Mouse (Mus musculus): ENCODE measurements at regions not wholly inside any gene's neighbourhood (a gene's known extent, or its start where the extent isn't known, plus 50 kb on each side); places are given as distances from the start of the nearest gene placed in this dataset.

- H3K4me3 ChIP-seq: no peak overlapping the region
- no peak for DNase-seq
- TF ChIP-seq POLR2A (IDR thresholded peaks at IDR 0.05; ENCODE audit: insufficient read depth, low read depth, low read length) (no peak), CTCF (IDR thresholded peaks at IDR 0.05) (no peak), EP300 (IDR thresholded peaks at IDR 0.05; ENCODE audit: insufficient read depth, low read depth, low read length) (no peak)
- no peaks in the 10 kb centered on the region for H3K4me1 ChIP-seq (ENCODE audit: control insufficient read depth, insufficient read depth, low read length)
- no peak overlapping the region for H3K27ac ChIP-seq
- no peaks in the 10 kb centered on the region for H3K79me2 ChIP-seq (replicated peaks; ENCODE audit: control insufficient read depth, insufficient read depth, low read length)
- H3K9ac ChIP-seq (ENCODE audit: low read depth, low read length): no peak overlapping the region
- H3K36me3 ChIP-seq (ENCODE audit: control insufficient read depth, insufficient read depth, low read length): no peaks in the 10 kb centered on the region
- intact Hi-C loops (cut with DNase I): no loop called here
- H3K27me3 ChIP-seq (ENCODE audit: control insufficient read depth, insufficient read depth, low read length): no peaks in the 10 kb centered on the region
- 76% methylated on average over 6 of the region's 6 CpGs for WGBS
These were observed 198.2 kb upstream of the Chl1 start for GRCm38 (mm10) chr6:103312149-103312548.

- Histone ChIP-seq H3K4me1 (ENCODE audit: control insufficient read depth, insufficient read depth, low read length) (no peaks in the 10 kb centered on the region), H3K27ac (no peak overlapping the region), H3K4me3 (no peak overlapping the region), H3K36me3 (ENCODE audit: control insufficient read depth, insufficient read depth, low read length) (no peaks in the 10 kb centered on the region), H3K27me3 (ENCODE audit: control insufficient read depth, insufficient read depth, low read length) (no peaks in the 10 kb centered on the region), H3K79me2 (replicated peaks; ENCODE audit: control insufficient read depth, insufficient read depth, low read length) (no peaks in the 10 kb centered on the region), H3K9ac (ENCODE audit: low read depth, low read length) (no peak overlapping the region)
- 84% methylated on average over 5 of the region's 5 CpGs for WGBS
- intact Hi-C loops (cut with DNase I): no loop called here
- TF ChIP-seq EP300 (IDR thresholded peaks at IDR 0.05; ENCODE audit: insufficient read depth, low read depth, low read length) (no peak), POLR2A (IDR thresholded peaks at IDR 0.05; ENCODE audit: insufficient read depth, low read depth, low read length) (no peak), CTCF (IDR thresholded peaks at IDR 0.05) (no peak)
- DNase-seq: no peak
These were observed 197.5 kb upstream of the Chl1 start for GRCm38 (mm10) chr6:103312935-103313334.

DNA sequence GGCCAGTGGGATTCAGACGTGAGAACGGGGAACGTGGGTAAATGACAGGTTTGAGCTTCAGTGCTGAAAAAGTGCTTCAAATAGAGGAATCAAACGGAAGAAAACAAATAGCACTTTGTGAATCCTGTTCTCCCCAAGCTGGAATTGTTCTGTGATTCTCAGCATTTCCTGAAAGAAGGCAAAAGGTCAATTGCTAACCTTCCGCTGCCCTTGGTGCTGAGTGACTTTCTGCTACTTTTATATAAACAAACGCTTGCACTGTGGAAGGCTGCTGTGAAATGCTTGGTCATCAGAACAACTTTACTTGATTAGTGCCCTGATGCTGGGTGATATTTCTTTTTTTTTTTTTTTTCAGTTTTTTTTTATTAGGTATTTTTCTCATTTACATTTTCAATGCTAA, 192.3 kb upstream of the Chl1 start:
- Histone ChIP-seq H3K79me2 (replicated peaks; ENCODE audit: control insufficient read depth, insufficient read depth, low read length) (no peaks in the 10 kb centered on the region), H3K4me1 (ENCODE audit: control insufficient read depth, insufficient read depth, low read length) (no peaks in the 10 kb centered on the region), H3K9ac (ENCODE audit: low read depth, low read length) (no peak overlapping the region), H3K36me3 (ENCODE audit: control insufficient read depth, insufficient read depth, low read length) (no peaks in the 10 kb centered on the region), H3K27ac (no peak overlapping the region), H3K4me3 (no peak overlapping the region), H3K27me3 (ENCODE audit: control insufficient read depth, insufficient read depth, low read length) (no peaks in the 10 kb centered on the region)
- DNase-seq: no peak
- no peak for TF ChIP-seq EP300 (IDR thresholded peaks at IDR 0.05; ENCODE audit: insufficient read depth, low read depth, low read length)
- no peak for TF ChIP-seq CTCF (IDR thresholded peaks at IDR 0.05)
- TF ChIP-seq POLR2A (IDR thresholded peaks at IDR 0.05; ENCODE audit: insufficient read depth, low read depth, low read length): no peak
- WGBS: 24% methylated on average over 6 of the region's 6 CpGs
- intact Hi-C loops (cut with DNase I): no loop called here

- H3K9ac ChIP-seq (ENCODE audit: low read depth, low read length): no peak overlapping the region
- WGBS: 61% methylated on average over 3 of the region's 3 CpGs
- no peak for DNase-seq
- H3K27ac ChIP-seq: no peak overlapping the region
- H3K4me1 ChIP-seq (ENCODE audit: control insufficient read depth, insufficient read depth, low read length): no peaks in the 10 kb centered on the region
- TF ChIP-seq EP300 (IDR thresholded peaks at IDR 0.05; ENCODE audit: insufficient read depth, low read depth, low read length) (no peak), CTCF (IDR thresholded peaks at IDR 0.05) (no peak), POLR2A (IDR thresholded peaks at IDR 0.05; ENCODE audit: insufficient read depth, low read depth, low read length) (no peak)
- H3K4me3 ChIP-seq: no peak overlapping the region
- H3K36me3 ChIP-seq (ENCODE audit: control insufficient read depth, insufficient read depth, low read length): no peaks in the 10 kb centered on the region
- H3K27me3 ChIP-seq (ENCODE audit: control insufficient read depth, insufficient read depth, low read length): no peaks in the 10 kb centered on the region
- H3K79me2 ChIP-seq (replicated peaks; ENCODE audit: control insufficient read depth, insufficient read depth, low read length): no peaks in the 10 kb centered on the region
- intact Hi-C loops (cut with DNase I): no loop called here
These were observed 191.6 kb upstream of the Chl1 start for GRCm38 (mm10) chr6:103318677-103319359.

DNA sequence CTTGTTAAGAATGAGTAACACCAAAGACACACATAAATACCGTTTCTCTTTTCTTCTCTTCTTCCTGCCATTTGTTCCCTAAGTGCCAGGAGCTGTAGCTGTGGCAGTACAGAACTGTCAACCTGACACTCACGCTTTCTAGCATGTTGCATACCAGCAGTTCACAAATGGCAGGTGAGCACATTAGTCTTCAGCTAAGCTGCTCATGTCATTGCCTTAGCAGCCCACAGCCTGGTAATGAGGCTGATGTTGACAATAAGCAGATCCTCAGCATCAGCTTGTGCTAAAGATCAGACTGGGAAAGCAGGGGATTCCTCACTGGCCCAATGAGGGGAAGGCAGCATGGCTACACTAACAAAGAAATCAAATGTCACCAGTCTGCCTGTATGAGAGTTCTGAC, 190.4 kb upstream of the Chl1 start:
- intact Hi-C loops (cut with DNase I): no loop called here
- no peak for TF ChIP-seq EP300 (IDR thresholded peaks at IDR 0.05; ENCODE audit: insufficient read depth, low read depth, low read length)
- Histone ChIP-seq H3K4me1 (ENCODE audit: control insufficient read depth, insufficient read depth, low read length) (no peaks in the 10 kb centered on the region), H3K4me3 (no peak overlapping the region), H3K36me3 (ENCODE audit: control insufficient read depth, insufficient read depth, low read length) (no peaks in the 10 kb centered on the region), H3K9ac (ENCODE audit: low read depth, low read length) (no peak overlapping the region), H3K27me3 (ENCODE audit: control insufficient read depth, insufficient read depth, low read length) (no peaks in the 10 kb centered on the region), H3K27ac (no peak overlapping the region), H3K79me2 (replicated peaks; ENCODE audit: control insufficient read depth, insufficient read depth, low read length) (no peaks in the 10 kb centered on the region)
- WGBS: 55% methylated on average over 2 of the region's 2 CpGs
- DNase-seq: no peak

DNA sequence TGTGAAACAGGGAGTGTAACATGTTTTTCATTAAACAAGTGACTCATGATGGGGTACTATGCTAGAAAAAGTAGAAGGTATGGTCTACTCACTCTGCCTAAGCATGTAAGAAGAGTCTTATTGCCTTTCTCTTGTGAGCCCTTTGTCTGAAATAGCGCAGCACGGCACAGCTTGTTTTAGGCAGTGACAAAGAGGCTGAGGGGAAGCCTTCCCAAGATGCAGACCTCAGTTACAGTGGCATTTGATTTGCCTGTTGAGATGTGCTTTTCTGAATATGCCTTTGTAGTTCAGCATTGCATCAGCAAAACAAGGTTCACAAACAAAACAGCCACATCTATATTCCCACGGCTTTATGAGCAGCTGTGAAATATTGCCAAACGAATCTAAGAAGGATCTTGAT, 189.8 kb upstream of the Chl1 start:
- intact Hi-C loops (cut with DNase I): no loop called here
- 81% methylated on average over 4 of the region's 4 CpGs for WGBS

More for the DNA sequence above, 189.8 kb upstream of the Chl1 start:
- no peaks in the 10 kb centered on the region for H3K79me2 ChIP-seq (replicated peaks; ENCODE audit: control insufficient read depth, insufficient read depth, low read length)
- no peak for DNase-seq
- no peak overlapping the region for H3K4me3 ChIP-seq
- H3K9ac ChIP-seq (ENCODE audit: low read depth, low read length): no peak overlapping the region
- H3K27ac ChIP-seq: no peak overlapping the region
- no peaks in the 10 kb centered on the region for H3K4me1 ChIP-seq (ENCODE audit: control insufficient read depth, insufficient read depth, low read length)
- TF ChIP-seq EP300 (IDR thresholded peaks at IDR 0.05; ENCODE audit: insufficient read depth, low read depth, low read length) (no peak), POLR2A (IDR thresholded peaks at IDR 0.05; ENCODE audit: insufficient read depth, low read depth, low read length) (no peak), CTCF (IDR thresholded peaks at IDR 0.05) (no peak)
- no peaks in the 10 kb centered on the region for H3K36me3 ChIP-seq (ENCODE audit: control insufficient read depth, insufficient read depth, low read length)
- H3K27me3 ChIP-seq (ENCODE audit: control insufficient read depth, insufficient read depth, low read length): no peaks in the 10 kb centered on the region

All from heart, adult 2 months (tissue).